Mouse (Mus musculus) midbrain, embryonic 15.5 days (tissue): ENCODE data around the gene U90926. TPM values are rescaled to one million over a fixed set of nuclear protein-coding genes. Genes with fewer than 3 reads are reported as not detected.

ENCODE experiments used
- ATAC-seq: fragments of 200-750 bp; cut with Nextera tagmentation; replicated peaks from 2 replicates; pipeline ENCODE4 v1.8.0; 2017; ENCODE audit warnings: moderate TSS enrichment
- H3K27ac ChIP-seq: fragments of 300-500 bp; sonication (generic); 2 replicates; pipeline ENCODE4 v1.5.1; 2015; ENCODE audit warnings: mild to moderate bottlenecking, inconsistent platforms
- H3K27me3 ChIP-seq: fragments of 300-500 bp; sonication (generic); replicated peaks from 2 replicates; pipeline ENCODE4 v1.6.1; 2015; ENCODE audit warnings: inconsistent platforms
- H3K36me3 ChIP-seq: fragments of 300-500 bp; sonication (generic); replicated peaks from 2 replicates; pipeline ENCODE4 v1.6.1; 2015; ENCODE audit warnings: inconsistent platforms
- H3K4me1 ChIP-seq: fragments of 300-500 bp; sonication (generic); 2 replicates; pipeline ENCODE4 v1.6.1; 2015; ENCODE audit warnings: inconsistent platforms
- H3K4me2 ChIP-seq: fragments of 300-500 bp; sonication (generic); 2 replicates; pipeline ENCODE4 v1.6.1; 2015; ENCODE audit warnings: inconsistent platforms, mild to moderate bottlenecking, moderate library complexity
- H3K4me3 ChIP-seq: fragments of 300-500 bp; sonication (generic); 2 replicates; pipeline ENCODE4 v1.5.1; 2015; ENCODE audit warnings: mild to moderate bottlenecking, inconsistent platforms
- H3K9ac ChIP-seq: fragments of 300-500 bp; sonication (generic); 2 replicates; pipeline ENCODE4 v1.6.1; 2015; ENCODE audit warnings: mild to moderate bottlenecking, inconsistent platforms
- H3K9me3 ChIP-seq: fragments of 300-500 bp; sonication (generic); 2 replicates; pipeline ENCODE4 v1.6.1; 2016; ENCODE audit warnings: inconsistent platforms
- WGBS: fragments of 180-500 bp; shearing (Covaris S2); methylation state at CpG from one replicate; pipeline ENCODE4 v1.1.7; 2015; ENCODE audit warnings: mixed read lengths; 5-methylcytosine and 5-hydroxymethylcytosine counted together
- polyA plus RNA-seq: library from polyadenylated mRNA; unstranded; fragments of >200 nt; fragmentation: Nextera tagmentation; extraction: Ambion mirVana; gene quantifications from 2 replicates; pipeline ENCODE4 v1.2.1, GENCODE M21; 2015

U90926 gene
- polyA plus RNA-seq, result not detected in 2 replicates

- Histone ChIP-seq H3K36me3 (no peaks in the 10 kb centered on the region), H3K4me1 (peaks cover 13% of the 10 kb centered on the region), H3K4me3 (no peak within 1 kb of the TSS), H3K9ac (no peak within 1 kb of the TSS), H3K4me2 (no peak within 1 kb of the TSS), H3K9me3 (no peaks in the 10 kb centered on the region), H3K27me3 (no peaks in the 10 kb centered on the region), H3K27ac (no peak within 1 kb of the TSS)
- WGBS, result 93% methylated on average over 4 of the region's 4 CpGs
- no peak for ATAC-seq
Observed at GRCm38 (mm10) chr5:92215308-92215707, at the start of gene U90926. Gene U90926 (minus strand): TSS chr5:92215408.

- no peak overlapping the region for H3K9ac ChIP-seq
- no peaks in the 10 kb centered on the region for H3K9me3 ChIP-seq
- no peak overlapping the region for H3K4me3 ChIP-seq
- peaks cover 6% of the 10 kb centered on the region for H3K4me1 ChIP-seq
- 5% methylated on average over 4 of the region's 4 CpGs for WGBS
- H3K4me2 ChIP-seq, result no peak overlapping the region
- ATAC-seq, result peak; percentile 89
- no peaks in the 10 kb centered on the region for H3K27me3 ChIP-seq
- H3K36me3 ChIP-seq, result no peaks in the 10 kb centered on the region
- peak overlapping the region; percentile 39; the same call in 1 of the 2 replicates for H3K27ac ChIP-seq
Observed at GRCm38 (mm10) chr5:92263761-92264359, 48.7 kb upstream of the U90926 start.

GRCm38 (mm10) chr5:92262646-92263045, 47.4 kb upstream of the U90926 start:
- H3K4me3 ChIP-seq, result no peak overlapping the region
- H3K36me3 ChIP-seq, result no peaks in the 10 kb centered on the region
- 92% methylated on average over 8 of the region's 8 CpGs for WGBS
- no peak overlapping the region for H3K4me2 ChIP-seq
- no peak overlapping the region for H3K27ac ChIP-seq
- no peaks in the 10 kb centered on the region for H3K9me3 ChIP-seq
- H3K9ac ChIP-seq, result no peak overlapping the region
- no peaks in the 10 kb centered on the region for H3K27me3 ChIP-seq
- H3K4me1 ChIP-seq, result peaks cover 6% of the 10 kb centered on the region
- ATAC-seq, result no peak

GRCm38 (mm10) chr5:92256218-92256617, 41.0 kb upstream of the U90926 start, which contains the start of gene Ppef2:
Gene Ppef2 (minus strand): TSS chr5:92256278.
- no peak within 1 kb of the TSS for H3K27ac ChIP-seq
- no peaks in the 10 kb centered on the region for H3K9me3 ChIP-seq
- no peak within 1 kb of the TSS for H3K4me3 ChIP-seq
- no peak within 1 kb of the TSS for H3K9ac ChIP-seq
- no peaks in the 10 kb centered on the region for H3K27me3 ChIP-seq
- 8% methylated on average over 6 of the region's 6 CpGs for WGBS
- H3K4me2 ChIP-seq, result no peak within 1 kb of the TSS
- no peak for ATAC-seq
- no peaks in the 10 kb centered on the region for H3K36me3 ChIP-seq
- H3K4me1 ChIP-seq, result no peaks in the 10 kb centered on the region

GRCm38 (mm10) chr5:92254476-92254875, 39.3 kb upstream of the U90926 start:
- no peaks in the 10 kb centered on the region for H3K9me3 ChIP-seq
- H3K36me3 ChIP-seq, result no peaks in the 10 kb centered on the region
- no peaks in the 10 kb centered on the region for H3K27me3 ChIP-seq
- no peak for ATAC-seq
- H3K4me1 ChIP-seq, result no peaks in the 10 kb centered on the region
- H3K4me3 ChIP-seq, result no peak overlapping the region
- no peak overlapping the region for H3K4me2 ChIP-seq
- 70% methylated on average over 6 of the region's 6 CpGs for WGBS
- H3K27ac ChIP-seq, result no peak overlapping the region
- H3K9ac ChIP-seq, result no peak overlapping the region

GRCm38 (mm10) chr5:92252797-92253343, 37.7 kb upstream of the U90926 start:
- no peaks in the 10 kb centered on the region for H3K9me3 ChIP-seq
- WGBS, result 16% methylated on average over 18 of the region's 18 CpGs
- ATAC-seq, result peak; percentile 79
- H3K4me3 ChIP-seq, result peak overlapping the region; percentile 14; the same call in 1 of the 2 replicates
- no peaks in the 10 kb centered on the region for H3K27me3 ChIP-seq
- H3K27ac ChIP-seq, result no peak overlapping the region
- peak overlapping the region; percentile 44 for H3K4me2 ChIP-seq
- no peaks in the 10 kb centered on the region for H3K36me3 ChIP-seq
- no peaks in the 10 kb centered on the region for H3K4me1 ChIP-seq
- no peak overlapping the region for H3K9ac ChIP-seq

- no peaks in the 10 kb centered on the region for H3K27me3 ChIP-seq
- H3K4me1 ChIP-seq, result no peaks in the 10 kb centered on the region
- H3K4me2 ChIP-seq, result no peak overlapping the region
- ATAC-seq, result no peak
- no peaks in the 10 kb centered on the region for H3K36me3 ChIP-seq
- 93% methylated on average over 6 of the region's 6 CpGs for WGBS
- no peak overlapping the region for H3K9ac ChIP-seq
- no peaks in the 10 kb centered on the region for H3K9me3 ChIP-seq
- H3K4me3 ChIP-seq, result no peak overlapping the region
- H3K27ac ChIP-seq, result no peak overlapping the region
Observed at GRCm38 (mm10) chr5:92252031-92252430, 36.8 kb upstream of the U90926 start.

GRCm38 (mm10) chr5:92248614-92249013, 33.4 kb upstream of the U90926 start:
- Histone ChIP-seq H3K36me3 (no peaks in the 10 kb centered on the region), H3K27ac (no peak overlapping the region), H3K4me2 (no peak overlapping the region), H3K9ac (no peak overlapping the region), H3K4me1 (no peaks in the 10 kb centered on the region), H3K9me3 (no peaks in the 10 kb centered on the region), H3K4me3 (no peak overlapping the region), H3K27me3 (no peaks in the 10 kb centered on the region)
- WGBS, result 85% methylated on average over 11 of the region's 11 CpGs
- no peak for ATAC-seq

GRCm38 (mm10) chr5:92245483-92245882, 30.3 kb upstream of the U90926 start:
- no peaks in the 10 kb centered on the region for H3K4me1 ChIP-seq
- no peaks in the 10 kb centered on the region for H3K9me3 ChIP-seq
- H3K27ac ChIP-seq, result no peak overlapping the region
- H3K36me3 ChIP-seq, result no peaks in the 10 kb centered on the region
- no peak overlapping the region for H3K4me2 ChIP-seq
- H3K9ac ChIP-seq, result no peak overlapping the region
- H3K27me3 ChIP-seq, result no peaks in the 10 kb centered on the region
- no peak for ATAC-seq
- 90% methylated on average over 9 of the region's 9 CpGs for WGBS
- no peak overlapping the region for H3K4me3 ChIP-seq

- Histone ChIP-seq H3K4me3 (no peak overlapping the region), H3K36me3 (no peaks in the 10 kb centered on the region), H3K27me3 (no peaks in the 10 kb centered on the region), H3K9ac (no peak overlapping the region), H3K27ac (no peak overlapping the region), H3K9me3 (no peaks in the 10 kb centered on the region), H3K4me1 (0 out of 2 replicates have a peak, but pooled peaks cover under 1% of the 10 kb centered on the region), H3K4me2 (no peak overlapping the region)
- ATAC-seq, result no peak
- WGBS, result 100% methylated on average over 2 of the region's 2 CpGs
Observed at GRCm38 (mm10) chr5:92244900-92245299, 29.7 kb upstream of the U90926 start.

GRCm38 (mm10) chr5:92240769-92241168, 25.6 kb upstream of the U90926 start:
- Histone ChIP-seq H3K4me2 (no peak overlapping the region), H3K4me1 (0 out of 2 replicates have a peak, but pooled peaks cover 3% of the 10 kb centered on the region), H3K36me3 (no peaks in the 10 kb centered on the region), H3K9me3 (no peaks in the 10 kb centered on the region), H3K9ac (no peak overlapping the region), H3K4me3 (no peak overlapping the region), H3K27me3 (no peaks in the 10 kb centered on the region), H3K27ac (no peak overlapping the region)
- no peak for ATAC-seq
- 87% methylated on average over 12 of the region's 12 CpGs for WGBS

GRCm38 (mm10) chr5:92239333-92240232, 24.4 kb upstream of the U90926 start:
- ATAC-seq, result peak; percentile 89
- Histone ChIP-seq H3K4me1 (0 out of 2 replicates have a peak, but pooled peaks cover 3% of the 10 kb centered on the region), H3K9ac (no peak overlapping the region), H3K9me3 (no peaks in the 10 kb centered on the region), H3K36me3 (no peaks in the 10 kb centered on the region), H3K4me2 (peak overlapping the region; percentile 19), H3K4me3 (no peak overlapping the region), H3K27me3 (no peaks in the 10 kb centered on the region), H3K27ac (no peak overlapping the region; the same call in 1 of the 2 replicates)
- WGBS, result 44% methylated on average over 29 of the region's 29 CpGs
